Mouse (Mus musculus) T-cell, adult 2 months (primary cell): ENCODE data around the gene Serpinf2.
"Not testable (repeated sequence)": the region's sequence is repeated elsewhere in the genome, so short reads cannot be mapped to it uniquely, and the experiment has no call there.

Source experiments
- DNase-seq: peaks from one replicate; pipeline ENCODE4 v3.0.0; 2022; ENCODE audit warnings: low spot score

Gene Serpinf2

GRCm38 (mm10) chr11:75383529-75383928, 55.9 kb downstream of the Serpinf2 start:
- not testable (repeated sequence) for DNase-seq
